Mouse (Mus musculus): ENCODE measurements around the gene 5330417H12Rik. TPM values are rescaled to one million over a fixed set of nuclear protein-coding genes. Genes with fewer than 3 reads are reported as not detected.

Gene 5330417H12Rik
- not detected for total RNA-seq (2022)

GRCm38 (mm10) chr7:107625061-107625460, at the start of gene 5330417H12Rik:
Gene 5330417H12Rik (minus strand): TSS chr7:107625161.
- no peak for DNase-seq (ENCODE audit: low spot score in 2 of 2)

DNA sequence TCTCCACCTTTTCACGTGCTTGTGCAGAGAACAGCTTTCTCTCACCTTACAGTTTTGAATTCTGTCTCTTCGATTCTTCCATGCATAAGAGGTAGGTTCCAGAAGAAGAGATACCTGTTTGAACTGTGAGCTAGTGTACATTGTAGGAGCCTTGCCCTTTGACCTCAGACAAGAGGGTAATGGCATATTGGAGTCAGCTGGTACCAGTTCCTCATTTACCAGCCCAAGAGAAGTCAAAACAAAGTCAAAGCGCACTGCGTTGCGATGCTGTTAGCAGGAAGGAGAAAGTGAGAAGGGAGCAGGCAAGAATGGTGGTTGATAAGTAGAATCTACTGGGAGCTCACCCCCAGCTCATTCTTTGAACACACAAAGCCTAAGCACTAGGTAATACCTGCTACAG, 43.6 kb upstream of the 5330417H12Rik start:
- DNase-seq (ENCODE audit: low spot score in 2 of 2): no peak

DNA sequence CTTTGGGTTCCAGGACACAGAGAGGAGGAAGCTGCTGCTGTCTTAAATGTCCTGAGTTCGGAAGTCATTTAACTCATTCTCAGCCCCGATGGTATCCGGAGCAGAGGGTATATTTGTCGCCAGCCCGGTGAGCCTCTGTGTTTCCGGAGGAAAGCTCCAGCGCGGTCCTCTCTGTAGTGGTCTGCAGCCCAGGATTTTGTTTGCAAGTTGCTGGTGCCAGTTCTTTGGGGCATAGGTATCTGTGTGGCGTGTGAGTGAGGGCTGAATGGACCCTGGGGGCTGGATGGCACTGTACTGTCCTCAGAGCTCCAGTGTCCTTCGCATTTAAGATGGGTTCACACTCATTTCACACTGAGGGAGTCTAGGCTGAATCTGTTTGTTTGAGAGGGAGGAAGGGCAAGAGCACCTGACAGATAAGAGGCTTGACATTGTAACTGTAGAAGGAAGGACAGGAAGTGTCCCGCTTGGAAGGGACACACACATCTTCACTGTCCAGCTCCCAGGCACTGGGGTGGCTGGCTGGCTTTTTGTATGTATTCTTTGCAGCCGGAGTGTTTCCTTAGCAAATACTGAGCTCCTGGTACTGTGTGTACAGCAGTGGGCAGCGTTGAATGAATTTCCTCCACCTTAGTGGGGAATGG, 41.4 kb upstream of the 5330417H12Rik start:
- DNase-seq (ENCODE audit: low spot score in 2 of 2): no peak

- DNase-seq (ENCODE audit: low spot score in 2 of 2): peak; percentile 37 to 40
Measured at GRCm38 (mm10) chr7:107665586-107666261, 40.8 kb upstream of the 5330417H12Rik start.

DNA sequence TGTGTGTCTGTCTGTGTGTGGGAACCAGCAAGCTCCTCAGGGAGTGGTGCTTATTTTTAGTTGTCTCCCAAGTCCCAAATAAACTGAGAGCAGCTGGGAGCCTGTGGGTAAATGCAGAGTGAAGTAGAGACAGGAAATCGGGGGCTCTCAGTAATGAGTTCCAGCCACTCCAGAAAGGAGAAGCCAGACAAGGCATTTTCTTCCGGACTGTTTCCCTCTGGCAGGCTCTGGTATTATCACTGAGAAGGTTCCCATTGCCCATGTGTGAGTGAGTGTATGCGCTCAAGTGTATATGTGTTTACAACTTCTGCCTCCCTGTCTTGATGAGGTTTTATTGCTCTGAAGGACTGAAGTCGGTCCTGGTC, 40.2 kb upstream of the 5330417H12Rik start:
- no peak for DNase-seq (ENCODE audit: low spot score in 2 of 2)

DNA sequence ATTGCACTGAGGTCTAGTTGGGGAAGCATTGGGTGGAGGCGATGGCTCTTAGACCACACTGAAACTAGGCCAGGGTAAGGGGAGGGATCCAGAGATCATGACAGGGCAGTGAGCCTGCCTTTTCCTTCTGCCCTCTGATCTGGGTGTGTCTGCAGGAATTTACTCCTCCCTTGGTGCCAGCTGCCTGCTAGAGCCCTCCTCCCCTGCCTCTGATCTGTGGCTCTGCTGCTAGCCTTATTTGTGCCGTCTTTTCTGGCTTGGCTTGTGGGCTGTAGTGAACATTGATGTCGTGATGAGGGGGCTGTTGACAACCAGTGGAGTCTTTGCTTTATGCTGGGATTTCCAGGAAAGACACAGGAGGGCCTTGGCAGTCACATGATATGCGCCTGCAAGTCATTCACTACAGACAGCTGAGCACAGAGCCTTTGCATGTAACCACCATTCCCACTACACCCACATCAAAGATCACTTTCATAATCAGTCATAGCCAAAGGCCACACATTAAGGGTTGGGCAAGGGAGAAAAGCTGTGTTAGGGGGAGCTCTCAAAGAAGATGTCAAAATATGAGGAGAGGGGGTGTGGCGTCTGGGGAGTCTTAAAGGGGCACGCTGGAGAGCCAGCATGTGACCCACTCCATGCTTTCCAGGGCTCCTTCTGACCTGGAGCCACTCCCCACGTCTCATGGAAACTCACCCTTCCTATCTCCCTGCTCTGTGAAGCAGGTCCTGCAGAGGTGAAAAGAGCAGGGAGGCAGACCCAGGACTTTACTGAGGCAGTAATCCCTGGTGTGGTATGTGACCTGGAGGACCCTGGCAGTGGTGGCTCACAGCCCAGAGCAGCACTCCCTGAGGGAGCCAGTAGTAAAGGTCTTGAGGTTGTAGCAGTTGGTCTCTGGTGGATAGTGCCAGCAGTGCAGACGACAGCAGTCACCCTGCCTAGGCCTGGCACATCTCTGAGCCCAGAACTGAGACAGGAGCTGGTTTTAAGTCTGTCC, 39.4 kb upstream of the 5330417H12Rik start:
- no peak for DNase-seq (ENCODE audit: low spot score in 2 of 2)

GRCm38 (mm10) chr7:107663621-107664020, 38.7 kb upstream of the 5330417H12Rik start:
- DNase-seq (ENCODE audit: low spot score in 2 of 2): no peak

DNA sequence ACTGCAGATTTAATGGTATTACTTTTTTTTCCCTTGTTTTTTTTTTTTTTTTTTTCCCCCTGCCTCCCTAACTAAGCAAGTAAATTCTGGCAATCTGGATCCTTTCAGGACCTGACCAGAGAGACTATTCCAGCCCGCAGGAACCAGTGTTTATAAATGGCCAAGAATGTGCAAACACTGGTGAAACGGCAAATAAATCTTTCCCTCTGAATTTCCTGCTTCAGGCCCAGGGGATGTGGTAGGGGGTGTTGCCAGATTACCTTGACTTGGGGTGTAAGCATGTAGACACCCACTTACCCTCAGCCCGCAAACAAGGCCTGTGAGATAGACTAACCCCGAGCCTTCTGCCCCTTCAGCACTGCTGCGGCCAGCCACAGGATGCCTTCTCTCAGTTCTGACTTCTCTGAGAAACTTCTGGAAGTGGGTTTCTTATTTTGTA, 36.9 kb upstream of the 5330417H12Rik start:
- DNase-seq (ENCODE audit: low spot score in 2 of 2): no peak

GRCm38 (mm10) chr7:107661189-107661842, 36.4 kb upstream of the 5330417H12Rik start:
- DNase-seq (ENCODE audit: low spot score in 2 of 2): peak; percentile 44 to 75

- no peak for DNase-seq (ENCODE audit: low spot score in 2 of 2)
Measured at GRCm38 (mm10) chr7:107659186-107659918, 34.4 kb upstream of the 5330417H12Rik start.

- DNase-seq (ENCODE audit: low spot score in 2 of 2): no peak
Measured at GRCm38 (mm10) chr7:107656451-107656850, 31.5 kb upstream of the 5330417H12Rik start.

- DNase-seq (ENCODE audit: low spot score in 2 of 2): no peak
Measured at GRCm38 (mm10) chr7:107651821-107652220, 26.9 kb upstream of the 5330417H12Rik start.

- no peak for DNase-seq (ENCODE audit: low spot score in 2 of 2)
Measured at GRCm38 (mm10) chr7:107649990-107650389, 25.0 kb upstream of the 5330417H12Rik start.

DNA sequence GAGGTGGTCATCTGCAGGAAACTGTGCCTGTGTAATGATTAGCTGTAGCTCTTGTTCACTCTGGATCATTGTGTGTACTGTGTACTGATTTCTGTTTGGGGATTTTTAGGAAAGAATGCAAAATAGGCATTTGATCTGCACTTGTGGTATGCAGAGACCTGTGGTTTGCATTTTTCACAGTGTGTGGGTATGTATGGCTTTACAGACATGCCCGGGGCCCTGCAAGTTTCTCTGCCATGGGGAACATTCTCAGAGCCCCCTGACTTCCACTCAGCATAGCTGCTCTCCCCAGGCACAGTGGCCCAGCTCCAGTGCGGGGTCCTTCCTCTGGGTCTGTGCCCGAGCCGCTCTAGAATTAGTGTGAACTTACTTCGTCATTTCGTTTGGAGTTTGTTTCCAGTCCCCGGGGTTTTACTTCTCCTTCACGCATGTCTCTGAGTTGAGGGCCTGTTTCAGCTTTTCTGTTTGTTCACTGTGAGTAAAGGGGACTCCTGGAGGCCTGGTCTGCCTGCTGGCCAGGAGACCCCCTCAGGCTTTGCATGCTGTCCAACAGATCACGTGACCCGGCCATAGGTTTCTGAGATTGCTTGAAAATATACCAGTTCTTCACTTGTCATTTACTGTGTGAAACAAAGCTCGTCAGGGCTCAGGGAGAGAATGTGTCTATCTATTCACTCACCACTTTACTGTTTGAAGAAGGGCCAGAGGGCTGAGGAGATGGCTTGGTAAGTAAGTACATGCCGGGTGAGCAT, 24.2 kb upstream of the 5330417H12Rik start:
- DNase-seq (ENCODE audit: low spot score in 2 of 2): no peak

DNA sequence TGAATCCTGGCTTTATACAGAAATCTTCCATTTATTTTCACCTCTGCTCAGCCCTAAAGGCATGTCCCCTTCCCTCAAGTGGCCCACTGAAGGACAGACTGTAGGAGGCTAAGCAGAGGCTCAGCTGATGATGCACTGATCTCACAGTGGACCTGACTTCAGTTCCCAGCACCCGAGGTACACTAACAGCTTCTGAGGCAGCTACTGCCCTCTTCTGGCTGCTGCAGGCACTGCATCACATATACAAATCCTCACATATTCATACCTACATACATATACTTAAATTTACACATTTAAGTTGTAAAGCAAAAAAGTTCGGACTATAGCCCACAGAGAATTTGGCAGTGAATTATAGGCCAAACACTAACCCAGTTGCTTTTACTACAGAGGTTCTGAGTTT, 20.0 kb upstream of the 5330417H12Rik start:
- no peak for DNase-seq (ENCODE audit: low spot score in 2 of 2)

DNA sequence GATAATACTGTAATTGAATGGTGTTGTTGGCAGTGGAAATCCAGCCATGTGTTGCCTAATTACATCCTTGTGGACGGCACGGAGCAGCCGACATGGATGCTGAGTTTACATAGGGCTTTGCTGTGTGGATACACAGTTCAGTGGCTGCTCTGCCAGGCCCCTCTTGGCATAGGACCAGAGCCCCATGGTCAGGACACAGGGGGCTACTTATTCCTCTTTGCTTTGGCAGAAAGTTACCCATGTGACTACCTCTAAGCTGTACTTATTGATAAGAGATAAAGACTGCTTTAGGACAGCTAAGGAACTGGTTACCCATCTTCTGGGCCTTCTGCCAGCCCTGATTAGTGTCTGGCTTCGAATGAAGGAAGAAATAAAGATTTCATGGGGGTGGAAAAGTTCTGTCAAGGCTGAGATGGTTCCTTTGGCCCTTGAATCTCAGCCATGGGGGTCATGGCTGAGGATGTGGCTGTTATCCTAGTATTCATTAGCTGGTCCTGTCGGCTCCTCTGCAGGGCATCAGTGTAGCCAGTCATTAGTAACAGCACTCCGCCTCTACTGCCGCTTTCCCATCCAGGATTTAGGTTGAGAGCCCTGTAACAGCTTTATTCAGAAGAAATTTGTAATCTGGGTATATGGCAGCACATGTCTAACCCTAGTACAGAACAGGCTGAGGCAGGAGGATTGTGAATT, 17.8 kb upstream of the 5330417H12Rik start:
- DNase-seq (ENCODE audit: low spot score in 2 of 2): no peak

DNA sequence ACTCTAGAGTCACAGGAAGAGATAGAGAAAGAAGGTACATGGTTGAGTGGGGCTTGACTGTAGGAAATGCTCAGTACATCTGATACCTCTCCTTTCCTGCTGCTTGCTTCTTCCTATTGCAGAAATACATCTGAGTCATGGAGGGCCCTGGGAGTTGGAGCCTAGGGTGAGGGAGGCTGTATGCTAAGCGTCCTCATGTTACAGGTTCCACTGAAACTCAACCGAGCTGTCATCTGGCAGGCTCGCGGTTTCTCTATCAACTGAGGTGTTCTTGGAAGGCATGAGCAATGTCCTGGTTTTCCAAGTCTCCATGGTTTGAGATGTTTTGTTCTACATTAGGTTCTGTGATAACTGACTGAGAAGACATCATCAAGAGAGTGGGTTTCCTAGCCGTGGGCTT, 13.1 kb upstream of the 5330417H12Rik start:
- no peak for DNase-seq (ENCODE audit: low spot score in 2 of 2)

DNA sequence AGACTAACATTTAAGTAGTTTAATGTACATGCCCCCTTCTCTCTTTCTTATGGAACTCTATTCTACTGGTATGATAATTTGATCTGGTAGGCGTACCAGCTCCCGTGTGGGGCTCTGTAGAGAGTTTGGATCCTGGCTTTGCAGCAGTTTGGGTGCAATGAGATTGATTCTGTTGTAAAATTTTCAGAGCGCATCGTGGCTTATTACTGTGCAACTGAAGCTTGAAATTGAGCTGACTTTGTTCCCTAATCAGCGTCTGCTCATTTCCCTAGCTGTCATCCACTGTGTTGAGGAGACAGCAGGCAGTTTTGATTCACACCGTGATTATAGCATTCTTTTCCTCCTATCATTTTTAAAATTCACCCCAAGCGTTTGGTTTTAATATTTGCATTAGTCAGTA, 12.4 kb upstream of the 5330417H12Rik start:
- DNase-seq (ENCODE audit: low spot score in 2 of 2): no peak

DNA sequence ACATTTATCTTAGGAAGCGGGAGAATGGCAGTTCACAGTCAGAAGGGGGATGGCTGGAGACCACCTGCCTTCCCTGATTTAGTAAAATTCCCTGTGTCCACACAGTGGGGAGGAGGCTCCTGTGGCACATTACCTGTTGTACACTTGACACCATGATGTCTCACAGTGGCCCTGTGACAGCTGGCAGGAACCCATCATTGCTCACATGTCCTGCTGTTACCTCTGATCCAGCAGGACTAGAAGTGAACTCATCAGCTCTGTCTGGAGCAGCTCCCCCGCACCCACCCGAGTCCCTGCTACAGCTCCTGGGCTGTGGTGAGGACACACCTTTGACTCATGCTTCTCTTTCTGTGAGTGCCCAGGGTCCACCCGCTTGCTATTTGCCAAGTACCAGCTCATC, 8.2 kb upstream of the 5330417H12Rik start:
- no peak for DNase-seq (ENCODE audit: low spot score in 2 of 2)
